Comparison of ENCODE assay signal across 9 mouse cellular contexts in genomic region chr5:49090122-49090680, GRCm38 (mm10).
DNase-seq lines count a peak whose midpoint lies in the region; ATAC-seq lines count a peak whose summit lies in the region.
"Had no signal": no experiment of that assay in that cellular context is flagged by ENCODE, and none has a peak within 500 bp of the region (broad histone marks: within the 10 kb centered on the region; RNA-seq: fewer than 3 reads in every experiment).

No protein-coding gene starts in this region.

- peak; percentile 87 for ATAC-seq in kidney, embryonic 14.5 days (ENCODE audit: low FRiP score, low TSS enrichment)
- no peak for ATAC-seq in limb, embryonic 12.5 days (ENCODE audit: insufficient number of reproducible peaks, insufficient read depth, low FRiP score, low TSS enrichment, low read depth)

- H3K9ac ChIP-seq in kidney, embryonic 14.5 days (ENCODE audit: low read depth, low read length) = no peak overlapping the region
- no peak overlapping the region for H3K9ac ChIP-seq in limb, embryonic 12.5 days (replicated peaks)
- H3K9ac ChIP-seq: embryonic facial prominence, embryonic 12.5 days had no signal

- 15% methylated on average over 6 of the region's 6 CpGs for WGBS in heart, embryonic 10.5 days
- WGBS in kidney, embryonic 14.5 days = 13% methylated on average over 6 of the region's 6 CpGs
- WGBS in limb, embryonic 12.5 days = 18% methylated on average over 6 of the region's 6 CpGs

- no peak overlapping the region for H3K27ac ChIP-seq in heart, embryonic 10.5 days
- H3K27ac ChIP-seq in kidney, embryonic 14.5 days (ENCODE audit: low read depth, low read length) = no peak overlapping the region
- H3K27ac ChIP-seq in limb, embryonic 12.5 days = no peak overlapping the region
- H3K27ac ChIP-seq: embryonic facial prominence, embryonic 12.5 days had no signal

- H3K36me3 ChIP-seq in heart, embryonic 10.5 days = no peaks in the 10 kb centered on the region
- H3K36me3 ChIP-seq in kidney, embryonic 14.5 days (ENCODE audit: control insufficient read depth, insufficient read depth, low read length) = no peaks in the 10 kb centered on the region
- no peaks in the 10 kb centered on the region for H3K36me3 ChIP-seq in limb, embryonic 12.5 days
- H3K36me3 ChIP-seq: embryonic facial prominence, embryonic 12.5 days had no signal

- H3K27me3 ChIP-seq in heart, embryonic 10.5 days (ENCODE audit: insufficient read depth, poor library complexity, severe bottlenecking) = no peaks in the 10 kb centered on the region
- no peaks in the 10 kb centered on the region for H3K27me3 ChIP-seq in kidney, embryonic 14.5 days (ENCODE audit: control insufficient read depth, insufficient read depth, low read length)
- no peaks in the 10 kb centered on the region for H3K27me3 ChIP-seq in limb, embryonic 12.5 days
- H3K27me3 ChIP-seq: embryonic facial prominence, embryonic 12.5 days had no signal

- no peaks in the 10 kb centered on the region for H3K4me1 ChIP-seq in heart, embryonic 10.5 days
- H3K4me1 ChIP-seq in kidney, embryonic 14.5 days (ENCODE audit: control insufficient read depth, insufficient read depth, low read length) = no peaks in the 10 kb centered on the region
- H3K4me1 ChIP-seq in limb, embryonic 12.5 days (replicated peaks) = no peaks in the 10 kb centered on the region
- H3K4me1 ChIP-seq: embryonic facial prominence, embryonic 12.5 days had no signal

- H3K4me3 ChIP-seq in heart, embryonic 10.5 days = no peak overlapping the region
- no peak overlapping the region for H3K4me3 ChIP-seq in kidney, embryonic 14.5 days (ENCODE audit: low read length)
- H3K4me3 ChIP-seq in limb, embryonic 12.5 days (replicated peaks) = no peak overlapping the region
- H3K4me3 ChIP-seq: embryonic facial prominence, embryonic 12.5 days had no signal

- H3K9me3 ChIP-seq in heart, embryonic 10.5 days = no peaks in the 10 kb centered on the region
- no peaks in the 10 kb centered on the region for H3K9me3 ChIP-seq in kidney, embryonic 14.5 days (ENCODE audit: control insufficient read depth, low read length)
- no peaks in the 10 kb centered on the region for H3K9me3 ChIP-seq in limb, embryonic 12.5 days
- H3K9me3 ChIP-seq: embryonic facial prominence, embryonic 12.5 days had no signal

- DNase-seq in A20 (ENCODE audit: low read depth, low spot score) = peak; percentile 28
- DNase-seq in adrenal gland, postnatal 10 days = peak; percentile 88
- DNase-seq in embryo, embryonic 9.5 days (ENCODE audit: extremely low spot score) = peak; percentile 77
- peak; percentile 84 for DNase-seq in heart, embryonic 10.5 days (ENCODE audit: low spot score)
- peak; percentile 81 for DNase-seq in neural tube, embryonic 10.5 days (ENCODE audit: extremely low spot score, low spot score)
- DNase-seq in thymus, postnatal 0 days (ENCODE audit: low spot score) = peak; percentile 48

- no peak overlapping the region for H3K4me2 ChIP-seq in kidney, embryonic 14.5 days (replicated peaks; ENCODE audit: low read depth, low read length)
- 0 out of 2 replicates have a peak overlapping the region, but pooled peaks have one; percentile 23 for H3K4me2 ChIP-seq in limb, embryonic 12.5 days
- H3K4me2 ChIP-seq: embryonic facial prominence, embryonic 12.5 days had no signal

Comparison
In these comparisons a context has a peak if more than half of its experiments do, and no peak if none do; other contexts are left out.
1. DNase-seq: peak in every context shown above with its lines; median percentile 88 in adrenal gland, postnatal 10 days; 84 in heart, embryonic 10.5 days; 81 in neural tube, embryonic 10.5 days; 77 in embryo, embryonic 9.5 days; 48 in thymus, postnatal 0 days; 28 in A20.